Mouse (Mus musculus): Measurements from ENCODE around the gene Hagh. TPM values are rescaled to one million over a fixed set of nuclear protein-coding genes. Genes with fewer than 3 reads are reported as not detected.

Hagh gene
- polyA plus RNA-seq, 1 experiment from 2014 or later, result 75.6 TPM

DNA sequence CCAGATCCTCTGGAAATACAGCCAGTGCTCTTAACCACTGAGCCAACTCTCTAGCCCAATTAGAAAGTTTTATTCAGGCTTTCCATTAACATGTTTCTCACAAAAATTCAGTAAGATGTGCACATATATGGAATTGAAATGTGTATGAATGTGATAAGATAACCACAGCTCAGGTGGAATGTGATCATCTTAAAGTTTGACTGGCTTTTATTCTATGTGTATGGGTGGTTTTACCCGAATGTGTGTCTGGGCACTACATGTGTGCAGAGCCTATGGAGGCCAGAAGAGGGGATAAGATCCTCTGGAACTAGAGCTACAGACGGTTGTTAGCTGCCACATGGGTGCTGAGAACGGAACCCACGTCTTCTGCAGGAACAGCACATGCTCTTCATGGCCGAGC lies 24.7 kb upstream of the Hagh start:
- WGBS, result 79% methylated on average over 5 of the region's 5 CpGs

DNA sequence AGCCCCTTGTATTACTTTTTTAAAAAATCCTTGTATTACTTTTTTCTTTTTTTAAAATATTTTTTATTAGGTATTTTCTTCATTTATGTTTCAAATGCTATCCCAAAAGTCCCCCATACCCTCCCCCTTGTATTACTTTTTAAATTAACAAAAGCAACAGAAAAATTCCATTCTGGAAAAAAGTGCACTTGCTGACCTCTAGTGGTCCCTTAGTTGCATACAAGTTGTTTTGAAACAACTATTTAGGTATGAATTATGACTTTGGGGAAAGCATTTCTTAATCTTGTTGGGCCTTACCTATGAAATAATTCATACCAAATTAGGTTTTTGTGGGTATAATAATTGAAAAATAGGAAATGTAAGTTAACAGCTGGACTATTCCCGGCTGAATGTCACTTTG lies 22.4 kb upstream of the Hagh start:
- H3K36me3 ChIP-seq (ENCODE audit: insufficient read depth, low read length), result no peaks in the 10 kb centered on the region
- no peak overlapping the region for H3K4me2 ChIP-seq (replicated peaks; ENCODE audit: low read depth, low read length)
- no peaks in the 10 kb centered on the region for H3K9me3 ChIP-seq (ENCODE audit: low read length)
- no peak for ATAC-seq (ENCODE audit: low FRiP score, low TSS enrichment)
- H3K27ac ChIP-seq (ENCODE audit: low read length), result no peak overlapping the region
- H3K4me1 ChIP-seq (ENCODE audit: insufficient read depth, low read length), result no peaks in the 10 kb centered on the region
- H3K27me3 ChIP-seq (ENCODE audit: insufficient read depth, low read length), result no peaks in the 10 kb centered on the region
- no peak overlapping the region for H3K4me3 ChIP-seq (ENCODE audit: low read length)
- 34% methylated on average over 1 of the region's 1 CpGs for WGBS
- no peak overlapping the region for H3K9ac ChIP-seq (replicated peaks; ENCODE audit: low read length)

More for the DNA sequence above, 24.7 kb upstream of the Hagh start:
- H3K27ac ChIP-seq (ENCODE audit: low read length), result no peak overlapping the region
- no peaks in the 10 kb centered on the region for H3K36me3 ChIP-seq (ENCODE audit: insufficient read depth, low read length)
- no peak overlapping the region for H3K4me2 ChIP-seq (replicated peaks; ENCODE audit: low read depth, low read length)
- ATAC-seq (ENCODE audit: low FRiP score, low TSS enrichment), result no peak
- H3K4me1 ChIP-seq (ENCODE audit: insufficient read depth, low read length), result no peaks in the 10 kb centered on the region
- no peak overlapping the region for H3K4me3 ChIP-seq (ENCODE audit: low read length)
- no peaks in the 10 kb centered on the region for H3K9me3 ChIP-seq (ENCODE audit: low read length)
- no peaks in the 10 kb centered on the region for H3K27me3 ChIP-seq (ENCODE audit: insufficient read depth, low read length)
- H3K9ac ChIP-seq (replicated peaks; ENCODE audit: low read length), result no peak overlapping the region

DNA sequence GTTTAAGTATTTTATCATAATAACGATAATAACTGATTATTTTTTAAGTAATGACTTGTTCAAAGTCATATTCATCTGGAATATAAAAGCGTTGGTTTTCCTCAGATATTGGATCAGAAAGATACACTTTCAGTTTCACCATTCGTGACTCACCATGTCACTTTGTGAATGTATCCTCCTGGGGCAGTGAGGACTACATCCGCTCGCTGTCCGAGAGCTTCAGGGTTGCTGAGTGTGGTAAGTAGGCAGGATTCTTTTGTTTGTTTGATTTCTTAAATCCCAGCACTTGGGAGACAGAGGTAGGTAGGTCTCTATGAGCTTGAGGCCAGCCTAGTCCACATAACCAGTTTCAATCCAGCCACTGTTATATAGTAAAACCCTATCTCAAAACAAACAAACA lies 21.8 kb upstream of the Hagh start:
- H3K4me3 ChIP-seq (ENCODE audit: low read length), result no peak overlapping the region
- WGBS, result 56% methylated on average over 6 of the region's 6 CpGs
- H3K4me1 ChIP-seq (ENCODE audit: insufficient read depth, low read length), result no peaks in the 10 kb centered on the region
- no peaks in the 10 kb centered on the region for H3K27me3 ChIP-seq (ENCODE audit: insufficient read depth, low read length)
- H3K36me3 ChIP-seq (ENCODE audit: insufficient read depth, low read length), result no peaks in the 10 kb centered on the region
- H3K9ac ChIP-seq (replicated peaks; ENCODE audit: low read length), result no peak overlapping the region
- H3K27ac ChIP-seq (ENCODE audit: low read length), result no peak overlapping the region
- no peak for ATAC-seq (ENCODE audit: low FRiP score, low TSS enrichment)
- no peaks in the 10 kb centered on the region for H3K9me3 ChIP-seq (ENCODE audit: low read length)
- no peak overlapping the region for H3K4me2 ChIP-seq (replicated peaks; ENCODE audit: low read depth, low read length)

DNA sequence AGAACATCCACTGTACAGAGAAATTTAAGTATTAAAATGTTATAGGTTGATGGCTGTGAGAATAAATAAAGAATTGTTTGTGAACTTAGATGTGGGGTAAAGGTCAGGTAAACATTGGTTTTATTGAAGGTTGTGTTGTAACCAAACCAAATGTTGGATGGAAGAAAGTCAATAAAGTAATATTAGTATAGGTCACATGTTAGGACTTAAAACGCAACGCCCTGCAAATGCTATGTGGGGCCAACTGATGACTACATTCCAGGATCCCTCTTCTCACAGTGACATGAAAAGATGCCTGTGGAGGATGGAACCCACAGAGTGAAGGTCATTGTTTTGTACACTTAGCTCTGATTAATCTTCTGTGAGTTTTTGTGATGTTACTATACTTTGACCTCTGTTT lies 20.5 kb upstream of the Hagh start:
- no peak overlapping the region for H3K9ac ChIP-seq (replicated peaks; ENCODE audit: low read length)
- no peaks in the 10 kb centered on the region for H3K4me1 ChIP-seq (ENCODE audit: insufficient read depth, low read length)
- H3K9me3 ChIP-seq (ENCODE audit: low read length), result no peaks in the 10 kb centered on the region
- H3K27me3 ChIP-seq (ENCODE audit: insufficient read depth, low read length), result no peaks in the 10 kb centered on the region
- H3K4me2 ChIP-seq (replicated peaks; ENCODE audit: low read depth, low read length), result no peak overlapping the region
- WGBS, result 65% methylated on average over 2 of the region's 2 CpGs
- no peak for ATAC-seq (ENCODE audit: low FRiP score, low TSS enrichment)
- no peak overlapping the region for H3K4me3 ChIP-seq (ENCODE audit: low read length)
- H3K27ac ChIP-seq (ENCODE audit: low read length), result no peak overlapping the region
- H3K36me3 ChIP-seq (ENCODE audit: insufficient read depth, low read length), result no peaks in the 10 kb centered on the region

DNA sequence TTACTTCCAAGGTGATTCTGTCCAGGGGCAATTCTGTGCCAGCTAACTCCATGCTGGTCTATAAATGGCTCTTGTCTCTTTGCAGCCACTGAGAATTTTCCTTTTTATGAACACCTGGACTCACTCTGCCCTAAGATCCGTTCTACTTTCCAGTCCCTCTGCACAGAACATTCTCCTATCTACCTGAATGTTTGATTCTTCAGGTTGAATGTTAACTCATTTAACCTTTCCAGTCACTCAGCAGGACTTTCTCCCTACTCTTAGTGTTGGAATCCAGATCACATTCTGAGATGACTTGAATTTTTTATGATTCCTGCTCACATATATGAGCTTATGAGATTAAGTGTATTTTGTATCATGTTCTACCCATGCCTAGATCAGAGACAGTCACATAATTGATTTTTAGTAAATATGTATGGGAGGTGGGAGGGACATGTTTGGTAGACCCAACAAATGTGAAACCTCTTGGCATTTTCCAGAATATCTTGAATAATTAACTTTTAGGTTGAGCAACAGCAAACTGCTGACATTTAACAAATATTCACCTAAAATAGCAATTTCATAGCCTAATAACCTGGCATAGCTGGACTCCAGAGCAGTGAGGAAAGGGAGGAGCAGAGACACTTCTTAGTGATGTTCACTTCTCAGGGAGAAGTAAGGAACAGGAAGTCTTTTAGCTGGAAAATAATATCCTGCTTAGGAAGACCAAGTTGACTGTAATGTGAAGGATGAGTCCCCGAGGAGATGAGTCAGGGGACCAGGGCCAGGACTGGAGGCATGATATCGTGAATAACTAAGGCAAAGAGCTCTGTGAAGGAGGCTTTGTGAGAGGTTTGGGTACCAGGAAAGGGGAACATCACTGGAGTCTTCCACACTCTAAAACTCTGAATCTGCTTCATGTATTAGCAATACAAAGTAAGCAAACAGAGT lies 18.3 kb upstream of the Hagh start:
- no peak overlapping the region for H3K9ac ChIP-seq (replicated peaks; ENCODE audit: low read length)
- H3K27ac ChIP-seq (ENCODE audit: low read length), result no peak overlapping the region
- ATAC-seq (ENCODE audit: low FRiP score, low TSS enrichment), result no peak
- WGBS, result 48% methylated on average over 3 of the region's 3 CpGs
- H3K9me3 ChIP-seq (ENCODE audit: low read length), result no peaks in the 10 kb centered on the region
- H3K4me2 ChIP-seq (replicated peaks; ENCODE audit: low read depth, low read length), result no peak overlapping the region
- no peaks in the 10 kb centered on the region for H3K36me3 ChIP-seq (ENCODE audit: insufficient read depth, low read length)
- no peak overlapping the region for H3K4me3 ChIP-seq (ENCODE audit: low read length)
- no peaks in the 10 kb centered on the region; the same call in 1 of the 2 replicates for H3K27me3 ChIP-seq (ENCODE audit: insufficient read depth, low read length)
- no peaks in the 10 kb centered on the region for H3K4me1 ChIP-seq (ENCODE audit: insufficient read depth, low read length)

DNA sequence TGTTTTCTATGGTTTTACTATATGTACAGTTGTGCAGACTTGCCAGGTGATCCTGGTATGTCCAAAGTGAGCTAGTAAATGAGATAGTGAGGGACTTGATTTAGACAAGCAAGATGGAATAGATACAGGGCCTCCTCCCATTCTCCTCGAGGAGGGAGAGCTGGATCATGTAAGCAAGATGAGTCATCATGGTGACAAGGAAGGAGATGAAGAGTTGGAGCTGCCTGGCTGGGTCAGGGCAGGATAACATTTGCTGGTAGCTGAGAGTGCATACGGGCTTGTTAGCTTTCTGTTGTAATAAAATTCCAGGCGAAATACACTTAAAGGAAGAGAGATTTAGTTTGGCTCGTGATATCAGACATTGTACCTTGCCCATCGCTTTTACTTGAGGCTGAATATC lies 398 bp downstream of the Hagh start:
- no peaks in the 10 kb centered on the region for H3K9me3 ChIP-seq (ENCODE audit: low read length)
- no peaks in the 10 kb centered on the region for H3K27me3 ChIP-seq (ENCODE audit: insufficient read depth, low read length)
- no peak overlapping the region for H3K4me2 ChIP-seq (replicated peaks; ENCODE audit: low read depth, low read length)
- ATAC-seq (ENCODE audit: low FRiP score, low TSS enrichment), result no peak
- WGBS, result 51% methylated on average over 5 of the region's 5 CpGs
- H3K27ac ChIP-seq (ENCODE audit: low read length), result no peak overlapping the region
- no peaks in the 10 kb centered on the region for H3K4me1 ChIP-seq (ENCODE audit: insufficient read depth, low read length)
- H3K4me3 ChIP-seq (ENCODE audit: low read length), result no peak overlapping the region
- no peaks in the 10 kb centered on the region for H3K36me3 ChIP-seq (ENCODE audit: insufficient read depth, low read length)
- H3K9ac ChIP-seq (replicated peaks; ENCODE audit: low read length), result no peak overlapping the region

DNA sequence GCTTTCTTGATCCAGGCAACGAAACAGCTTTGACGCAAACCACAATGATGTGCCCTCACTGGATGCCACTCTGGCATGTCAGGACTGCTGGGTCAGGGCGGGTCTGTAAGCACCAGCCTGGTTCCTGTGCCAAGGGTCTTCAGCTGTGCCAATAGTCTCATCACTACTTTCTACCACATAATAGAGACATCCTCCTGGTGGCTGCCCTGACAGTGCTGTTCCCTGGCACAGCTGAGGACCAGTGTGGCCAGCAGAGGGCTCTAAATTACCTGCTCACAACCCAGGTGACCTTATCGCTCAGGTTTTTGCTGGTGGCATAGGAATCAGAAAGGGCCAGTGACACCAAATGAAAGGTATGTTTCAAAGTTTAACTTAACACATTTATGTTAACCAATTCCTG lies 1.2 kb downstream of the Hagh start:
- no peaks in the 10 kb centered on the region for H3K27me3 ChIP-seq (ENCODE audit: insufficient read depth, low read length)
- no peak overlapping the region for H3K4me2 ChIP-seq (replicated peaks; ENCODE audit: low read depth, low read length)
- no peaks in the 10 kb centered on the region for H3K36me3 ChIP-seq (ENCODE audit: insufficient read depth, low read length)
- no peaks in the 10 kb centered on the region for H3K9me3 ChIP-seq (ENCODE audit: low read length)
- H3K27ac ChIP-seq (ENCODE audit: low read length), result no peak overlapping the region
- no peak overlapping the region for H3K9ac ChIP-seq (replicated peaks; ENCODE audit: low read length)
- 51% methylated on average over 4 of the region's 4 CpGs for WGBS
- no peak overlapping the region for H3K4me3 ChIP-seq (ENCODE audit: low read length)
- ATAC-seq (ENCODE audit: low FRiP score, low TSS enrichment), result no peak
- H3K4me1 ChIP-seq (ENCODE audit: insufficient read depth, low read length), result no peaks in the 10 kb centered on the region

DNA sequence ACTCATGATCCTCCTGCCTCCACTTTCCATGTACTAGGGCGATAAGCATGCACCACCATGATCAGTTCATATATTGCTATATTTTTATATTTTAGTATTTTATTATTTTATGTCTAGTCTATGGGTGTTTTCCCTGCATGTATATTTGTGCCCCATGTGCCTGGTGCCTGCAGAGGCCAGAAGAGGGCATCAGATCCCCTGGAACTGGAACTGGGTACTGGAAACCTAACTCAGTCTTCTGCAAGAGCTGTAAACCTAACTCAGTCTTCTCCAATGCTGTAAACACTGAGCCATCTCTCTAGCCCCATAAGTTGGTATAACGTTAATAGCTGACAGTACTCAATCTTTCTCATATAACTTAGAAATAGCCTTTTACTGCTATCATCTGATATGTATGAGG lies 2.7 kb downstream of the Hagh start:
- Histone ChIP-seq H3K27me3 (ENCODE audit: insufficient read depth, low read length) (no peaks in the 10 kb centered on the region), H3K27ac (ENCODE audit: low read length) (no peak overlapping the region), H3K4me3 (ENCODE audit: low read length) (no peak overlapping the region), H3K4me2 (replicated peaks; ENCODE audit: low read depth, low read length) (no peak overlapping the region), H3K9ac (replicated peaks; ENCODE audit: low read length) (no peak overlapping the region), H3K36me3 (ENCODE audit: insufficient read depth, low read length) (no peaks in the 10 kb centered on the region), H3K9me3 (ENCODE audit: low read length) (no peaks in the 10 kb centered on the region), H3K4me1 (ENCODE audit: insufficient read depth, low read length) (no peaks in the 10 kb centered on the region)
- ATAC-seq (ENCODE audit: low FRiP score, low TSS enrichment), result no peak
- 56% methylated on average over 2 of the region's 2 CpGs for WGBS

DNA sequence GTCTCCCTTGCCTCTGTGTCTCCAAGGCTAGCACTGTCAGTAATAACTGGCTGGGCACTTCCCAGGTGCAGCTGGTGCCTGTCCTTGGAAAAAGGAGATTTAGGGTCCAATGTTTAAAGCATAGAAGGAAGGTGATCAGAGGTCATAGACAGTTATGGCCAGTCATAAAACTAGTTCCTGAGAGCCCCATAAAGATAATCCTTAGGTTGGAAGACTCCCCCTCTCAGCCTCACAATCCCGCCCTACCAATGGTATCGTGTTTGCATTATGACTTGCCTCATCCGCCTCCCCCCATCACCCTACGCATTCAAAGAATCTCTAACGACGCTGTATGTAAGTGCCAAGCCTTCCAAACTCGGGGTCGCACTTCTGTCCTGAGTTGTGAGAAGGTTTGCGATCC lies 4.6 kb downstream of the Hagh start:
- Histone ChIP-seq H3K4me2 (replicated peaks; ENCODE audit: low read depth, low read length) (no peak overlapping the region), H3K27me3 (ENCODE audit: insufficient read depth, low read length) (no peaks in the 10 kb centered on the region), H3K27ac (ENCODE audit: low read length) (no peak overlapping the region), H3K9ac (replicated peaks; ENCODE audit: low read length) (no peak overlapping the region), H3K36me3 (ENCODE audit: insufficient read depth, low read length) (no peaks in the 10 kb centered on the region), H3K4me1 (ENCODE audit: insufficient read depth, low read length) (peaks cover 7% of the 10 kb centered on the region), H3K9me3 (ENCODE audit: low read length) (no peaks in the 10 kb centered on the region), H3K4me3 (ENCODE audit: low read length) (no peak overlapping the region)
- no peak for ATAC-seq (ENCODE audit: low FRiP score, low TSS enrichment)
- WGBS, result 14% methylated on average over 9 of the region's 9 CpGs

DNA sequence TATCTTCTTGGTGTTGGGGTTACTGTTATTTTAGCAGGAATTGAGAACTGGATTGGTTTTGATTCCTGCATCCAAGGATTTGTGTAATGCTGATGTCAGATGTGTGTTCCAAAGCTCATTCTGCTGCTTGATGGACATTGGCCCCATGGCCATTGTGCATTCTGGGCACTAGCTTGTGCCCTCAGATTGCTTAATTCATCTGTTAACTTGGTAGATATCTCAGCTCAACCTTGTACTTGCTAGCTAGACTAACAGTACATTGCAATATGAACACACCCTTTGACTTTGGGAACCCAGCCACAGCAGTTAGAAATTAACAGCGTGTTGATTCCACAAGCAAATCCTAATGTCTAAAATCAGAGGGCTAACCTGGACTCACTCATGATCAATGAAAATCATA lies 7.4 kb downstream of the Hagh start:
- whole genome bisulfite sequencing, result 98% methylated on average over 1 of the region's 1 CpGs
- H3K4me3 ChIP-seq (ENCODE audit: low read length), result no peak overlapping the region
- no peaks in the 10 kb centered on the region for H3K27me3 ChIP-seq (ENCODE audit: insufficient read depth, low read length)
- no peaks in the 10 kb centered on the region for H3K9me3 ChIP-seq (ENCODE audit: low read length)
- no peak overlapping the region for H3K9ac ChIP-seq (replicated peaks; ENCODE audit: low read length)
- H3K4me2 ChIP-seq (replicated peaks; ENCODE audit: low read depth, low read length), result no peak overlapping the region
- no peak overlapping the region for H3K27ac ChIP-seq (ENCODE audit: low read length)
- no peak for ATAC-seq (ENCODE audit: low FRiP score, low TSS enrichment)
- peaks cover 9% of the 10 kb centered on the region for H3K4me1 ChIP-seq (ENCODE audit: insufficient read depth, low read length)
- no peaks in the 10 kb centered on the region for H3K36me3 ChIP-seq (ENCODE audit: insufficient read depth, low read length)
